Mouse (Mus musculus) heart, postnatal 14 days (tissue): ENCODE measurements around the gene Speg. TPM values are rescaled to one million over a fixed set of nuclear protein-coding genes. Genes with fewer than 3 reads are reported as not detected.

ENCODE experiments used
- DNase-seq, 2 experiments: peaks; one replicate each; pipeline ENCODE4 v3.0.0; 2021 to 2022
- intact Hi-C: fragments of 180-260 bp; cut with DNase I; formaldehyde crosslinking; loops from one replicate; pipeline ENCODE4 v1.15.1; 2025
- total RNA-seq, 2 experiments: library from RNA; stranded (reverse); gene quantifications; 2 replicates each; pipeline ENCODE4 v1.2.3; 2021

Gene Speg
- total RNA-seq, 2 experiments from 2014 or later, result 125 to 126 TPM

- intact Hi-C loops, result loop anchor here (2.0 kb wide), 1 partner anchor 23 kb away; no protein-coding TSS in a partner anchor
- DNase-seq, result no peak
Observed at GRCm38 (mm10) chr1:75480036-75480435, 104.9 kb downstream of the Speg start.

GRCm38 (mm10) chr1:75480735-75481134 is 105.6 kb downstream of the Speg start:
- intact Hi-C loops, result loop anchor here (2.0 kb wide), 1 partner anchor 22 kb away; no protein-coding TSS in a partner anchor
- DNase-seq, result no peak

Other genes with a start within 250 kb of the Speg start
- gene Slc23a3, start 241.4 kb upstream of the Speg start, total RNA-seq, result 1 to 10 TPM in 1 of 2 experiments, under 1 TPM in 1; 0.78 to 1.0 TPM
- 10 to 100 TPM; 28.7 to 29.2 TPM for gene Cnppd1, start 232.6 kb upstream of the Speg start, total RNA-seq
- 10 to 100 TPM; 23.9 to 27.4 TPM for gene Retreg2, start 232.5 kb upstream of the Speg start, total RNA-seq
- 10 to 100 TPM; 16.0 to 16.7 TPM for gene Zfand2b, start 206.7 kb upstream of the Speg start, total RNA-seq
- 10 to 100 TPM; 25.7 to 26.4 TPM for gene Abcb6, start 194.9 kb upstream of the Speg start, total RNA-seq
- gene Ankzf1, start 183.1 kb upstream of the Speg start, total RNA-seq, result 10 to 100 TPM; 13.5 to 13.6 TPM
- gene Atg9a, start 183.1 kb upstream of the Speg start, total RNA-seq, result 10 to 100 TPM; 61.1 to 68.8 TPM
- gene Glb1l, start 164.5 kb upstream of the Speg start, total RNA-seq, result 1 to 10 TPM; 5.2 to 6.7 TPM
- 10 to 100 TPM; 55.9 to 58.1 TPM for gene Stk16, start 164.5 kb upstream of the Speg start, total RNA-seq
- 100 to 1,000 TPM; 546 to 642 TPM for gene Tuba4a, start 155.4 kb upstream of the Speg start, total RNA-seq
- not detected for gene A630095N17Rik, start 143.2 kb upstream of the Speg start, total RNA-seq
- 10 to 100 TPM; 66.4 to 74.6 TPM for gene Dnajb2, start 138.9 kb upstream of the Speg start, total RNA-seq
- gene Ptprn, start 110.8 kb upstream of the Speg start, total RNA-seq, result under 1 TPM; 0.44 to 0.60 TPM
- gene Resp18, start 96.9 kb upstream of the Speg start, total RNA-seq, result not detected
- gene Dnpep, start 57.3 kb upstream of the Speg start, total RNA-seq, result 10 to 100 TPM; 85.6 to 88.5 TPM
- 1,000 to 10,000 TPM; 1,039 to 1,057 TPM for gene Des, start 15.0 kb upstream of the Speg start, total RNA-seq
- 10 to 100 TPM; 32.3 to 32.5 TPM for gene Gmppa, start 60.6 kb downstream of the Speg start, total RNA-seq
- not detected for gene Asic4, start 75.1 kb downstream of the Speg start, total RNA-seq
- gene Chpf, start 104.0 kb downstream of the Speg start, total RNA-seq, result 10 to 100 TPM; 29.5 to 30.1 TPM
- gene Tmem198, start 104.2 kb downstream of the Speg start, total RNA-seq, result under 1 TPM; 0.26 to 0.88 TPM
- gene Obsl1, start 131.2 kb downstream of the Speg start, total RNA-seq, result 100 to 1,000 TPM; 166 to 172 TPM
- gene Inha, start 131.8 kb downstream of the Speg start, total RNA-seq, result 1 to 10 TPM; 6.0 to 7.8 TPM
- gene Stk11ip, start 146.2 kb downstream of the Speg start, total RNA-seq, result 10 to 100 TPM; 10.3 to 13.9 TPM
- gene Slc4a3, start 171.0 kb downstream of the Speg start, total RNA-seq, result 100 to 1,000 TPM; 172 to 178 TPM